Mouse (Mus musculus): ENCODE measurements at regions not wholly inside any gene's neighbourhood (a gene's known extent, or its start where the extent isn't known, plus 50 kb on each side); places are given as distances from the start of the nearest gene placed in this dataset.

GRCm38 (mm10) chr15:68363058-68363735, 1862.5 kb upstream of the Lrrc6 start:
- ATAC-seq (ENCODE audit: insufficient number of reproducible peaks, insufficient read depth, low FRiP score, low read depth), result peak; percentile 96
- no peaks in the 10 kb centered on the region for H3K9me3 ChIP-seq (ENCODE audit: control insufficient read depth, low read depth, low read length)
- peak overlapping the region; percentile 86 for H3K9ac ChIP-seq (replicated peaks; ENCODE audit: low read depth, low read length)
- H3K4me3 ChIP-seq (ENCODE audit: low read depth, low read length), result peak overlapping the region; percentile 88
- no peaks in the 10 kb centered on the region for H3K27me3 ChIP-seq (ENCODE audit: control insufficient read depth, insufficient read depth, low read length)
- WGBS, result 1% methylated on average over 36 of the region's 72 CpGs
- peaks cover 10% of the 10 kb centered on the region; the same call in 1 of the 2 replicates for H3K4me1 ChIP-seq (ENCODE audit: control insufficient read depth, insufficient read depth, low read length)
- no peaks in the 10 kb centered on the region for H3K36me3 ChIP-seq (ENCODE audit: control insufficient read depth, insufficient read depth, low read length)
- H3K4me2 ChIP-seq (replicated peaks; ENCODE audit: low read depth, low read length), result peak overlapping the region; percentile 52
- peak overlapping the region; percentile 71 for H3K27ac ChIP-seq (ENCODE audit: low read length)

GRCm38 (mm10) chr15:68362081-68363057, 1861.7 kb upstream of the Lrrc6 start:
- Histone ChIP-seq H3K4me3 (ENCODE audit: low read depth, low read length) (peak overlapping the region; percentile 88), H3K4me1 (ENCODE audit: control insufficient read depth, insufficient read depth, low read length) (peaks cover 10% of the 10 kb centered on the region; the same call in 1 of the 2 replicates), H3K27ac (ENCODE audit: low read length) (peak overlapping the region; percentile 80), H3K4me2 (replicated peaks; ENCODE audit: low read depth, low read length) (peak overlapping the region; percentile 78), H3K9ac (replicated peaks; ENCODE audit: low read depth, low read length) (peak overlapping the region; percentile 86), H3K36me3 (ENCODE audit: control insufficient read depth, insufficient read depth, low read length) (no peaks in the 10 kb centered on the region), H3K9me3 (ENCODE audit: control insufficient read depth, low read depth, low read length) (no peaks in the 10 kb centered on the region), H3K27me3 (ENCODE audit: control insufficient read depth, insufficient read depth, low read length) (no peaks in the 10 kb centered on the region)
- under 1% methylated on average over 77 of the region's 121 CpGs for WGBS
- ATAC-seq (ENCODE audit: insufficient number of reproducible peaks, insufficient read depth, low FRiP score, low read depth), result peak; percentile 43

GRCm38 (mm10) chr15:68360956-68361908, 1860.5 kb upstream of the Lrrc6 start:
- no peaks in the 10 kb centered on the region for H3K36me3 ChIP-seq (ENCODE audit: control insufficient read depth, insufficient read depth, low read length)
- no peak overlapping the region for H3K27ac ChIP-seq (ENCODE audit: low read length)
- ATAC-seq (ENCODE audit: insufficient number of reproducible peaks, insufficient read depth, low FRiP score, low read depth), result no peak
- 0 out of 2 replicates have a peak overlapping the region, but pooled peaks have one; percentile 86 for H3K9ac ChIP-seq (replicated peaks; ENCODE audit: low read depth, low read length)
- no peaks in the 10 kb centered on the region for H3K27me3 ChIP-seq (ENCODE audit: control insufficient read depth, insufficient read depth, low read length)
- no peaks in the 10 kb centered on the region for H3K9me3 ChIP-seq (ENCODE audit: control insufficient read depth, low read depth, low read length)
- H3K4me1 ChIP-seq (ENCODE audit: control insufficient read depth, insufficient read depth, low read length), result peaks cover 10% of the 10 kb centered on the region; the same call in 1 of the 2 replicates
- 40% methylated on average over 6 of the region's 6 CpGs for WGBS
- peak overlapping the region; percentile 78 for H3K4me2 ChIP-seq (replicated peaks; ENCODE audit: low read depth, low read length)
- H3K4me3 ChIP-seq (ENCODE audit: low read depth, low read length), result peak overlapping the region; percentile 88

- no peak overlapping the region for H3K9ac ChIP-seq (replicated peaks; ENCODE audit: low read depth, low read length)
- 75% methylated on average over 3 of the region's 3 CpGs for WGBS
- no peak overlapping the region for H3K4me2 ChIP-seq (replicated peaks; ENCODE audit: low read depth, low read length)
- peaks cover 10% of the 10 kb centered on the region; the same call in 1 of the 2 replicates for H3K4me1 ChIP-seq (ENCODE audit: control insufficient read depth, insufficient read depth, low read length)
- H3K9me3 ChIP-seq (ENCODE audit: control insufficient read depth, low read depth, low read length), result no peaks in the 10 kb centered on the region
- H3K4me3 ChIP-seq (ENCODE audit: low read depth, low read length), result no peak overlapping the region
- H3K27ac ChIP-seq (ENCODE audit: low read length), result no peak overlapping the region
- H3K27me3 ChIP-seq (ENCODE audit: control insufficient read depth, insufficient read depth, low read length), result no peaks in the 10 kb centered on the region
- ATAC-seq (ENCODE audit: insufficient number of reproducible peaks, insufficient read depth, low FRiP score, low read depth), result no peak
- H3K36me3 ChIP-seq (ENCODE audit: control insufficient read depth, insufficient read depth, low read length), result no peaks in the 10 kb centered on the region
These were observed 1858.8 kb upstream of the Lrrc6 start for GRCm38 (mm10) chr15:68359496-68359895.

GRCm38 (mm10) chr15:68355957-68356356, 1855.2 kb upstream of the Lrrc6 start:
- H3K4me2 ChIP-seq (replicated peaks; ENCODE audit: low read depth, low read length), result no peak overlapping the region
- WGBS, result 62% methylated on average over 1 of the region's 1 CpGs
- H3K9ac ChIP-seq (replicated peaks; ENCODE audit: low read depth, low read length), result no peak overlapping the region

GRCm38 (mm10) chr15:68344652-68345051, 1843.9 kb upstream of the Lrrc6 start:
- H3K9me3 ChIP-seq (ENCODE audit: control insufficient read depth, low read depth, low read length), result no peaks in the 10 kb centered on the region
- H3K36me3 ChIP-seq (ENCODE audit: control insufficient read depth, insufficient read depth, low read length), result peaks cover 6% of the 10 kb centered on the region; the same call in 1 of the 2 replicates
- H3K27ac ChIP-seq (ENCODE audit: low read length), result no peak overlapping the region
- no peak overlapping the region for H3K4me2 ChIP-seq (replicated peaks; ENCODE audit: low read depth, low read length)
- H3K27me3 ChIP-seq (ENCODE audit: control insufficient read depth, insufficient read depth, low read length), result no peaks in the 10 kb centered on the region
- 0 out of 2 replicates have a peak, but pooled peaks cover 3% of the 10 kb centered on the region for H3K4me1 ChIP-seq (ENCODE audit: control insufficient read depth, insufficient read depth, low read length)
- H3K4me3 ChIP-seq (ENCODE audit: low read depth, low read length), result no peak overlapping the region
- H3K9ac ChIP-seq (replicated peaks; ENCODE audit: low read depth, low read length), result no peak overlapping the region
- no peak for ATAC-seq (ENCODE audit: insufficient number of reproducible peaks, insufficient read depth, low FRiP score, low read depth)
- 77% methylated on average over 3 of the region's 3 CpGs for WGBS

More at GRCm38 (mm10) chr15:68355957-68356356, 1855.2 kb upstream of the Lrrc6 start:
- Histone ChIP-seq H3K4me1 (ENCODE audit: control insufficient read depth, insufficient read depth, low read length) (peaks cover 4% of the 10 kb centered on the region; the same call in 1 of the 2 replicates), H3K27ac (ENCODE audit: low read length) (no peak overlapping the region), H3K27me3 (ENCODE audit: control insufficient read depth, insufficient read depth, low read length) (no peaks in the 10 kb centered on the region), H3K36me3 (ENCODE audit: control insufficient read depth, insufficient read depth, low read length) (no peaks in the 10 kb centered on the region), H3K4me3 (ENCODE audit: low read depth, low read length) (no peak overlapping the region), H3K9me3 (ENCODE audit: control insufficient read depth, low read depth, low read length) (no peaks in the 10 kb centered on the region)
- no peak for ATAC-seq (ENCODE audit: insufficient number of reproducible peaks, insufficient read depth, low FRiP score, low read depth)

GRCm38 (mm10) chr15:68342542-68342941, 1841.8 kb upstream of the Lrrc6 start:
- no peak overlapping the region for H3K4me3 ChIP-seq (ENCODE audit: low read depth, low read length)
- WGBS, result 84% methylated on average over 1 of the region's 1 CpGs
- H3K27me3 ChIP-seq (ENCODE audit: control insufficient read depth, insufficient read depth, low read length), result no peaks in the 10 kb centered on the region
- no peak overlapping the region for H3K27ac ChIP-seq (ENCODE audit: low read length)
- 0 out of 2 replicates have a peak, but pooled peaks cover 3% of the 10 kb centered on the region for H3K4me1 ChIP-seq (ENCODE audit: control insufficient read depth, insufficient read depth, low read length)
- no peaks in the 10 kb centered on the region for H3K9me3 ChIP-seq (ENCODE audit: control insufficient read depth, low read depth, low read length)
- H3K9ac ChIP-seq (replicated peaks; ENCODE audit: low read depth, low read length), result no peak overlapping the region
- no peak for ATAC-seq (ENCODE audit: insufficient number of reproducible peaks, insufficient read depth, low FRiP score, low read depth)
- no peak overlapping the region for H3K4me2 ChIP-seq (replicated peaks; ENCODE audit: low read depth, low read length)
- peaks cover 6% of the 10 kb centered on the region; the same call in 1 of the 2 replicates for H3K36me3 ChIP-seq (ENCODE audit: control insufficient read depth, insufficient read depth, low read length)

Data from stomach, embryonic 14.5 days (tissue).